Mouse (Mus musculus): Measurements from ENCODE around the gene CN725425. TPM values are rescaled to one million over a fixed set of nuclear protein-coding genes. Genes with fewer than 3 reads are reported as not detected.

CN725425 gene
- total RNA-seq (2014; fragmentation: Nextera tagmentation) (not detected in 2 replicates), total RNA-seq (2017) (not detected in 2 replicates), polyA plus RNA-seq (2012) (not detected in 2 replicates)

- TF ChIP-seq GATA2 (IDR thresholded peaks at IDR 0.05; ENCODE audit: borderline replicate concordance, low read depth, low read length), result no peak
- no peak for TF ChIP-seq POLR2AphosphoS5 (IDR thresholded peaks at IDR 0.05; ENCODE audit: insufficient replicate concordance, low read depth, low read length)
- no peak for TF ChIP-seq TAL1 (conservative IDR thresholded peaks at IDR 0.05; ENCODE audit: low read depth, low read length)
- TF ChIP-seq CTCF (IDR thresholded peaks at IDR 0.05; ENCODE audit: low read depth, low read length), result no peak
- no peak for TF ChIP-seq GATA1 (IDR thresholded peaks at IDR 0.05; ENCODE audit: borderline replicate concordance, low read length)
- H3K4me3 ChIP-seq (ENCODE audit: low read depth, low read length), result no peak within 1 kb of the TSS; the same call in 1 of the 2 replicates
- no peaks in the 10 kb centered on the region for H3K27me3 ChIP-seq (ENCODE audit: insufficient read depth, low read length)
- DNase-seq (ENCODE audit: low spot score) (no peak), ATAC-seq (ENCODE audit: extremely low read depth, insufficient number of reproducible peaks, low FRiP score, poor library complexity, severe bottlenecking) (no peak)
- H3K9me3 ChIP-seq (replicated peaks), result peaks cover 15% of the 10 kb centered on the region
- no peaks in the 10 kb centered on the region for H3K4me1 ChIP-seq (ENCODE audit: insufficient read depth, low read depth, low read length)
- no peaks in the 10 kb centered on the region for H3K36me3 ChIP-seq (replicated peaks)
Measured at GRCm38 (mm10) chr15:91199256-91199905, at the start of gene CN725425. CN725425 (plus strand) TSS chr15:91199494.

DNA sequence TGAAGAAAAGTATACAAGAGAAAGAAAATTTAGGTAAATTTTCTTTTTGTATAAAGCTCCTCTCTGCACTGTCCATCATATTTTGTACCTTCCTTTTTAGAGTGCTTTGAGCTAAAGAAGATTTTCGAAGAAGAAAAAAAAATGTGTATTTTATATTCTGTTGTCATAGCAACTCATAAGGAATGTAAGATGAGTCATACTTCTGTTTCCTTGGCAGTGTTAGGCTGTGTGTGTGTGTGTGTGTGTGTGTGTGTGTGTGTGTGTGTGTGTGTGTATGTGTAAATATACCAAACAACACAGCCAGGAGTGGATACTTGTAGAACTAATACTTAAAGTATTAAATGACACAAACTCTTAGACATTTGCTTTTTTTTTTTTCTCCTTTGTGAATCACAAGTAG, 46.7 kb upstream of the CN725425 start:
- Histone ChIP-seq H3K4me1 (ENCODE audit: insufficient read depth, low read depth, low read length) (no peaks in the 10 kb centered on the region), H3K27me3 (ENCODE audit: insufficient read depth, low read length) (no peaks in the 10 kb centered on the region), H3K36me3 (replicated peaks) (no peaks in the 10 kb centered on the region), H3K9me3 (replicated peaks) (peaks cover 13% of the 10 kb centered on the region), H3K4me3 (ENCODE audit: low read depth, low read length) (no peak overlapping the region)
- TF ChIP-seq GATA1 (IDR thresholded peaks at IDR 0.05; ENCODE audit: borderline replicate concordance, low read length) (no peak), CTCF (IDR thresholded peaks at IDR 0.05; ENCODE audit: low read depth, low read length) (no peak), GATA2 (IDR thresholded peaks at IDR 0.05; ENCODE audit: borderline replicate concordance, low read depth, low read length) (no peak), TAL1 (conservative IDR thresholded peaks at IDR 0.05; ENCODE audit: low read depth, low read length) (no peak), POLR2AphosphoS5 (IDR thresholded peaks at IDR 0.05; ENCODE audit: insufficient replicate concordance, low read depth, low read length) (no peak)
- no peak for ATAC-seq (ENCODE audit: extremely low read depth, insufficient number of reproducible peaks, low FRiP score, poor library complexity, severe bottlenecking)
- no peak for DNase-seq (ENCODE audit: low spot score)

DNA sequence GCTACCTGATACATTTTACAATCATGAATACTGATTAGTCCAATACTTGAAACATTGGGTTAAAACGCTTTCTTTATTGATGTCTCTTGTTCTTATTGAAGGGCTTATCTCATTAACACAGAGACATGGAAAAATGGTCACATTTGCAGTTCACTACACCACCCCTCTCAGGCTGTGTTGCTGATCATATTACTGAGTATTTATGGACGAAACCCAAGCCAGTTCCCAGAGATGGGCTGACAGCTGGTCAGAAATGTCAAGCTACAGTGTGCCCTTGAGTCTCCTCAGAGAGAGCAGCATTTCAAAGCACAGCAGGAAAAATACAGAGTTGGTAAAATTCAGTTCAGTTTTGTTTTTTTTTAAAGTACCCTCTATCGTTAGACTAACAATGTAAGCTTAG, 46.0 kb upstream of the CN725425 start:
- peaks cover 15% of the 10 kb centered on the region for H3K9me3 ChIP-seq (replicated peaks)
- no peaks in the 10 kb centered on the region for H3K27me3 ChIP-seq (ENCODE audit: insufficient read depth, low read length)
- H3K36me3 ChIP-seq (replicated peaks), result no peaks in the 10 kb centered on the region
- H3K4me1 ChIP-seq (ENCODE audit: insufficient read depth, low read depth, low read length), result no peaks in the 10 kb centered on the region
- DNase-seq (ENCODE audit: low spot score) (no peak), ATAC-seq (ENCODE audit: extremely low read depth, insufficient number of reproducible peaks, low FRiP score, poor library complexity, severe bottlenecking) (no peak)
- H3K4me3 ChIP-seq (ENCODE audit: low read depth, low read length), result no peak overlapping the region
- TF ChIP-seq GATA2 (IDR thresholded peaks at IDR 0.05; ENCODE audit: borderline replicate concordance, low read depth, low read length) (no peak), CTCF (IDR thresholded peaks at IDR 0.05; ENCODE audit: low read depth, low read length) (no peak)

GRCm38 (mm10) chr15:91161153-91161552, 38.1 kb upstream of the CN725425 start:
- no peak for DNase-seq (ENCODE audit: low spot score)
- H3K36me3 ChIP-seq (replicated peaks), result no peaks in the 10 kb centered on the region
- TF ChIP-seq GATA2 (IDR thresholded peaks at IDR 0.05; ENCODE audit: borderline replicate concordance, low read depth, low read length), result no peak
- no peak for TF ChIP-seq POLR2AphosphoS5 (IDR thresholded peaks at IDR 0.05; ENCODE audit: insufficient replicate concordance, low read depth, low read length)
- no peak for TF ChIP-seq TAL1 (conservative IDR thresholded peaks at IDR 0.05; ENCODE audit: low read depth, low read length)
- no peak for TF ChIP-seq CTCF (IDR thresholded peaks at IDR 0.05; ENCODE audit: low read depth, low read length)
- TF ChIP-seq GATA1 (IDR thresholded peaks at IDR 0.05; ENCODE audit: borderline replicate concordance, low read length), result no peak
- no peaks in the 10 kb centered on the region for H3K4me1 ChIP-seq (ENCODE audit: insufficient read depth, low read depth, low read length)
- H3K27me3 ChIP-seq (ENCODE audit: insufficient read depth, low read length), result no peaks in the 10 kb centered on the region
- H3K9me3 ChIP-seq (replicated peaks), result peaks cover 19% of the 10 kb centered on the region
- H3K4me3 ChIP-seq (ENCODE audit: low read depth, low read length), result no peak overlapping the region
- no peak for ATAC-seq (ENCODE audit: extremely low read depth, insufficient number of reproducible peaks, low FRiP score, poor library complexity, severe bottlenecking)

- H3K4me3 ChIP-seq (ENCODE audit: low read depth, low read length), result no peak overlapping the region
Measured at GRCm38 (mm10) chr15:91163454-91163853, 35.8 kb upstream of the CN725425 start.

DNA sequence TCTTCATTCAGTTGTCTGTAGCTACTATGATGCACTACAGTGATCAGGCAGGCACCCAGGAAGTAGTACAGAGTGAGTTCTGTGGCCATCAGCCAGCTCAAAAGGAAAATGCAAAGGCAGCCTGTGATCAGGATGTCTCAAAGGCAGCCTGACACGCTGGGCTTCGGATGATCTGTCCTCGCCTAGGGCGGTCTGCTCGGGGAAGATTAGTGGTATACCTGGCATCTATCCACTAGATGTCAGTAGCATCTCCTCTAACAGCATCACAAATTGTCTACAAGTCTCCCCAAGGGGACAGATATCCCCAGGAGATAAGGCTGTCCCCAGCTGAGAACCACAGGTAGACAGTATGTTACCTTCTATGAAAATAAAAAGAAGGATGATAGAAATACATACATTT, 34.3 kb upstream of the CN725425 start:
- Histone ChIP-seq H3K9me3 (replicated peaks) (peaks cover 23% of the 10 kb centered on the region), H3K27me3 (ENCODE audit: insufficient read depth, low read length) (no peaks in the 10 kb centered on the region), H3K4me3 (ENCODE audit: low read depth, low read length) (no peak overlapping the region), H3K36me3 (replicated peaks) (no peaks in the 10 kb centered on the region), H3K4me1 (ENCODE audit: insufficient read depth, low read depth, low read length) (no peaks in the 10 kb centered on the region)
- no peak for ATAC-seq (ENCODE audit: extremely low read depth, insufficient number of reproducible peaks, low FRiP score, poor library complexity, severe bottlenecking)
- DNase-seq (ENCODE audit: low spot score), result no peak
- TF ChIP-seq POLR2AphosphoS5 (IDR thresholded peaks at IDR 0.05; ENCODE audit: insufficient replicate concordance, low read depth, low read length) (no peak), GATA1 (IDR thresholded peaks at IDR 0.05; ENCODE audit: borderline replicate concordance, low read length) (no peak), TAL1 (conservative IDR thresholded peaks at IDR 0.05; ENCODE audit: low read depth, low read length) (no peak), GATA2 (IDR thresholded peaks at IDR 0.05; ENCODE audit: borderline replicate concordance, low read depth, low read length) (no peak), CTCF (IDR thresholded peaks at IDR 0.05; ENCODE audit: low read depth, low read length) (no peak)

More at GRCm38 (mm10) chr15:91163454-91163853, 35.8 kb upstream of the CN725425 start:
- no peak for ATAC-seq (ENCODE audit: extremely low read depth, insufficient number of reproducible peaks, low FRiP score, poor library complexity, severe bottlenecking)
- DNase-seq (ENCODE audit: low spot score), result no peak
- no peaks in the 10 kb centered on the region for H3K36me3 ChIP-seq (replicated peaks)
- H3K9me3 ChIP-seq (replicated peaks), result peaks cover 26% of the 10 kb centered on the region
- no peaks in the 10 kb centered on the region for H3K27me3 ChIP-seq (ENCODE audit: insufficient read depth, low read length)
- no peaks in the 10 kb centered on the region for H3K4me1 ChIP-seq (ENCODE audit: insufficient read depth, low read depth, low read length)
- no peak for TF ChIP-seq GATA2 (IDR thresholded peaks at IDR 0.05; ENCODE audit: borderline replicate concordance, low read depth, low read length)
- no peak for TF ChIP-seq GATA1 (IDR thresholded peaks at IDR 0.05; ENCODE audit: borderline replicate concordance, low read length)
- no peak for TF ChIP-seq CTCF (IDR thresholded peaks at IDR 0.05; ENCODE audit: low read depth, low read length)
- TF ChIP-seq POLR2AphosphoS5 (IDR thresholded peaks at IDR 0.05; ENCODE audit: insufficient replicate concordance, low read depth, low read length), result no peak
- TF ChIP-seq TAL1 (conservative IDR thresholded peaks at IDR 0.05; ENCODE audit: low read depth, low read length), result no peak

Measured in G1E (cell line).